Mouse (Mus musculus) small intestine, adult 10 weeks (tissue): ENCODE results near the gene Dnajc16. TPM values are rescaled to one million over a fixed set of nuclear protein-coding genes. Genes with fewer than 3 reads are reported as not detected.

ENCODE experiments used
- polyA plus RNA-seq: library from polyadenylated mRNA; stranded (reverse); fragments of 350-450 nt; fragmentation: Illumina TruSeq; extraction: RNeasy Lipid Tissue Mini Kit (QIAGEN cat#74804); gene quantifications from one replicate; pipeline ENCODE4 v1.2.3, GENCODE M21; 2014; ENCODE audit warnings: low replicate concordance

Dnajc16 gene
- 3.1 TPM for polyA plus RNA-seq

DNA sequence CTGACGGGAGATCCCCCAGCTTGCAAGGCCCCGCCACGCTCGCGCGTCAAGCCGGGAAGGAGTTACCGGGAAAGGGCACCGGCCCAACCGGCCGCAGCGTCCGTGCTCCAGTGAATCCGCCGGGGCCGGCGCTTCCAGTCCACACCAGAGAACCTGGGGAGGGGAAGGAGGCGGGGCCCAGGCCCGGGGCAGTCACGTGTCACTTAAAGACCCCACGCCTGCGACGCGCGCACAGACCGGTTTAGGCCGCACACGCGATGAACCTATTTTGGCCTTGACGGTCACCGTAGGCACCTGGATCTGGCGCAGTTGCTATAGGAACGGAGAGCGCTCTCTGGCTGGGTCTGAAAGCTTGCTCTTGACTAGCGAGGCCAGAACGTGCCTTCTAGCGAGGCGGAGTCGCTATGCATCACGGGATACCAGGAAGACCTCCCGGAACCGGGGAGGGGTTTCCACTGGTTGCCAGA, at the start of gene Dnajc16:
Dnajc16 (minus strand) TSS at position 408 of the 467 bp plus-strand sequence.

GRCm38 (mm10) chr4:141826060-141826459, 35.3 kb upstream of the Dnajc16 start, which contains the start of gene Cela2a:
Gene Cela2a, minus strand, starts transcription at chr4:141826160.

DNA sequence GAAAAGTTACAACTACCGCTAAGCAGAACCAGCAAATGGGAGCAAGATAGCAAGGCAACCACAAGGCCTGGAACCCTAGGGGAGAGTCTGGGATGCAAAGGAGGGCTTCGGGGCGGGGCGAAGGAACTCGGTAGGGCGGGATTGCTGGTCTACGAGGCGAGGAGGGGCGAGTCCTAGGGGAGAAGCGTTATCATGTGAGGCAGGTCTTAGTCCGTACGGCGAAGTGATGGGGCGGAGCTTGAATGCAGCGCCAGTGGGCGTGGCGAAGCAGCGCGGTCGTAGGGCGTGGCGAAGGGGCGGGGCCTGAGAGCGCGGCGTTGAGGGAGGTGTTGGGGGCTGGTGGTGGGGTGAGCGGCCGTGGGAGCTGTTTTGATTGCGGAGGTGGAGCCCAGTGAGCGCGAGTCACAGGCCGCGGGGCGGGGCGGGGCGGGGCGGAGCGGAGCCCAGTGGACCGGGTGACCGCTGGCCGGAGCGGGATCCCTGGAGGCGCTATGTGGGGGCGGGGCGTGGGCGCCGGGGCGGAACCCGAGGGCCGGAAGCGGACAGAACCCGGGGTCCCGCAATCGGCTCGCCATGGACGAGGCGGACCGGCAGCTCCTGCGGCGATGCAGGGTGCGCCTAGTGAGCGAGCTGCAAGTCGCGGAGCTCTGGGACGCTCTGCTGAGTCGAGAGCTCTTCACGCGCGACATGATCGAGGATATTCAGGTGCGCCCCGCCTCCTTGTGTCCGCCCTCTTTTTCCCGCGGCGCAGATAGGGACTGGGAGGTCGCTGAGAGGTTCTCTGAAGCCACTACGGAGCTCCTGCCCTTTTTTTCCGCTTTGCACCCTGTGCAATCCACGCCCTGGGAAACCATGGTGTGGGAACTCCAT, 2.8 kb upstream of the Dnajc16 start, which contains the start of gene Casp9:
Casp9 (plus strand) TSS at position 331 of the 870 bp plus-strand sequence.

GRCm38 (mm10) chr4:141746578-141747346, 44.0 kb downstream of the Dnajc16 start, which contains the start of gene Agmat:
Gene Agmat, plus strand, starts transcription at chr4:141746672.

DNA sequence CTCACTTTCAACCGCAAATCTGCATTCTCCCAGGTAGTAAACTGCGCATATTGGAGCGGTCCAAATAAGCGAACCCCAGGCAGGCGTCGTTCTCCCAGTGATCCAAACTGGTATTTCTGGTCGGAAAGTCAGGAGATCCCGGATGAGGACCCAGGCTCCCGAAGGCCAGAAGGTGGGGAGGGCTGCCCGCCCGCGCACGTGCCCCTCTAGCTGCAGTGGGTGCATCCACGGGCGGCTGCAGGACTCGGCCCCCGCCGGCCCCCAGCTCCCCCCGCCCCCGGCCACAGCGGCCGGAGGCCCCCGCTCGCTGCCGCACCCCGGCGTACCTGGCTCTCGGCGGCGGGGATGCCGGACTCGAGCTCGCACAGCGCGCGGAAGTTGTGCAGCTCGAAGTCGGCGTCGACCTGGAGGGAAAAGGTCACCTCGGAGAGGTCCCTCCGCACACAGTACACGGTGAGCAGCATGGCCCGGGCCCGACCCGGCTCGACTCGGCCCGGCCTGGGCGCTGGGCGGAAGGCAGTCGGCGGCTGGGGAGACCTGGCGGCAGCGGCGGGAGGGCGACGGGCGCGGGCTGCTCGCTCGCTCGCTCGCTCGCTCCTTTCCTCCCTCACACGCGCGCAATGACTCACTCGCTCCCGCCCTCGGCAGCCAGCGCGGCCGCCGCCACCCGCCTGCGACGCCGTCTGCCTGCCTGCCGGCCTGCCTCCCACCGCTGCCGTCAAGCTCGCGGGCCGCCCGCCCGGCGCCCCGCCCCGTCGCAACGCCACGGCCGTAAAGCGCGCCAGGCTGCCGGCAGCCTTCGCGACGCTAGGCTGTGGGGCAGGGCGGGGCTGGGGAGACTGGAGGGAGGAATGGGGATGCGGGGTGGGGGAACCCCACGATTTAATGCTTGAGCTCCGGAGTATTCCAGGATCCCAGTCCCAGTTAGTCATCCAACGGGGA, 67.7 kb downstream of the Dnajc16 start, which contains the start of gene Ddi2:
Ddi2 (minus strand) TSS at position 689 of the 942 bp plus-strand sequence.

Other genes starting within 250 kb of the Dnajc16 start
- 32.4 TPM for gene Fblim1, start 184.8 kb downstream of the Dnajc16 start, polyA plus RNA-seq
- gene Tmem82, start 172.3 kb downstream of the Dnajc16 start, polyA plus RNA-seq: 1.5 TPM
- 0.15 TPM for gene Slc25a34, start 167.1 kb downstream of the Dnajc16 start, polyA plus RNA-seq
- not detected for gene Plekhm2, start 126.0 kb downstream of the Dnajc16 start, polyA plus RNA-seq
- not detected for gene Rsc1a1, start 105.3 kb downstream of the Dnajc16 start, polyA plus RNA-seq
- 55.1 TPM for gene Ddi2, start 67.5 kb downstream of the Dnajc16 start, polyA plus RNA-seq
- gene Agmat, start 44.3 kb downstream of the Dnajc16 start, polyA plus RNA-seq: 0.82 TPM
- gene Casp9, start 2.7 kb upstream of the Dnajc16 start, polyA plus RNA-seq: 10.7 TPM
- 501 TPM for gene Cela2a, start 35.2 kb upstream of the Dnajc16 start, polyA plus RNA-seq
- gene Ctrc, start 55.4 kb upstream of the Dnajc16 start, polyA plus RNA-seq: not detected
- gene Efhd2, start 84.0 kb upstream of the Dnajc16 start, polyA plus RNA-seq: 9.1 TPM
- not detected for gene Fhad1, start 224.2 kb upstream of the Dnajc16 start, polyA plus RNA-seq